Comparison of ENCODE assay signal across 24 mouse cellular contexts in the genomic region with DNA sequence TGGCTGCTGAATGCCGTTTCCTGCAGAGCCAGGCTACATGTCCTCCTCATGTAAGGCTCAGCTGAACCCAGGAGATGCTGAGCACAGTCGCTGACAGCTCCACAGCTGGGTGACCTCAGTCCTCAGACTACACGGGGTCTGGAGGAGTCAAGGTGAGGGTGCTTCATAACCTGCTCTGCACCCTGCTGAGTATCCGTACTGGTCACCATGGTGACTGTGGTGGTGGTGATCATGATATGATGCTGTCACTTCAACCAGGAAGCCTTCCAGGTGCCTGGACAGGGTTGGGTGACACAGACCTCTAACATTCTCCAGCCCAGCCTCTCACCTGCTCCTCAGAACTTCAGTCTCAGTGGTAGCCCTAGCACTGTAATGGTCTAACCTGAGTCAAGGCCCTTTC. TPM values are rescaled to one million over a fixed set of nuclear protein-coding genes. Genes with fewer than 3 reads are reported as not detected.
DNase-seq lines count a peak whose midpoint lies in the region; ATAC-seq lines count a peak whose summit lies in the region.
"Had no signal": no experiment of that assay in that cellular context is flagged by ENCODE, and none has a peak within 500 bp of the region (broad histone marks: within the 10 kb centered on the region; RNA-seq: fewer than 3 reads in every experiment).

No protein-coding gene starts in this region.

- H3K4me3 ChIP-seq in limb, embryonic 12.5 days (replicated peaks) = no peak overlapping the region
- no peak overlapping the region for H3K4me3 ChIP-seq in limb, embryonic 10.5 days
- no peak overlapping the region for H3K4me3 ChIP-seq in midbrain, embryonic 11.5 days (ENCODE audit: low read depth, low read length)
- H3K4me3 ChIP-seq in midbrain, embryonic 10.5 days = no peak overlapping the region

- H3K36me3 ChIP-seq in limb, embryonic 12.5 days = no peaks in the 10 kb centered on the region
- H3K36me3 ChIP-seq in limb, embryonic 10.5 days = peaks cover 6% of the 10 kb centered on the region; the same call in 1 of the 2 replicates
- H3K36me3 ChIP-seq in midbrain, embryonic 11.5 days (ENCODE audit: control insufficient read depth, insufficient read depth, low read length) = no peaks in the 10 kb centered on the region
- no peaks in the 10 kb centered on the region for H3K36me3 ChIP-seq in midbrain, embryonic 10.5 days
- H3K36me3 ChIP-seq: G1E had no signal

- H3K27ac ChIP-seq in limb, embryonic 12.5 days = no peak overlapping the region
- no peak overlapping the region for H3K27ac ChIP-seq in limb, embryonic 10.5 days
- no peak overlapping the region for H3K27ac ChIP-seq in midbrain, embryonic 11.5 days (ENCODE audit: low read depth, low read length)
- no peak overlapping the region for H3K27ac ChIP-seq in midbrain, embryonic 10.5 days (replicated peaks)

- whole genome bisulfite sequencing in limb, embryonic 12.5 days = 89% methylated on average over 4 of the region's 4 CpGs
- 92% methylated on average over 4 of the region's 4 CpGs for WGBS in limb, embryonic 10.5 days
- 83% methylated on average over 4 of the region's 4 CpGs for WGBS in midbrain, embryonic 11.5 days
- 88% methylated on average over 4 of the region's 4 CpGs for WGBS in midbrain, embryonic 10.5 days

- peak; percentile 70 for DNase-seq in heart, adult 11 months
- no peak for DNase-seq in heart, postnatal 4 days
- DNase-seq in limb, embryonic 10.5 days (ENCODE audit: low spot score) = no peak
- DNase-seq in midbrain, embryonic 11.5 days (ENCODE audit: low spot score, missing footprints) = peak; percentile 72
- no peak for DNase-seq in midbrain, embryonic 10.5 days (ENCODE audit: low spot score)
- DNase-seq: adrenal gland, adult 2 months; adrenal gland, adult 8-10 months; adrenal gland, postnatal 10 days; adrenal gland, postnatal 14 days; adrenal gland, postnatal 25 days; adrenal gland, postnatal 36 days; B cell, adult 2 months; cerebellum, adult 11 months; cerebellum, adult 11-12 months had no signal

- H3K4me1 ChIP-seq in limb, embryonic 12.5 days (replicated peaks) = no peaks in the 10 kb centered on the region
- H3K4me1 ChIP-seq in limb, embryonic 10.5 days = no peaks in the 10 kb centered on the region
- peaks cover 4% of the 10 kb centered on the region; the same call in 1 of the 2 replicates for H3K4me1 ChIP-seq in midbrain, embryonic 11.5 days (ENCODE audit: control insufficient read depth, insufficient read depth, low read length)
- H3K4me1 ChIP-seq in midbrain, embryonic 10.5 days = peaks cover 29% of the 10 kb centered on the region

- 0 out of 2 replicates have a peak, but pooled peaks have one; percentile 26 for ATAC-seq in limb, embryonic 12.5 days (ENCODE audit: insufficient number of reproducible peaks, insufficient read depth, low FRiP score, low TSS enrichment, low read depth)
- no peak for ATAC-seq in midbrain, embryonic 11.5 days (ENCODE audit: low FRiP score)
- ATAC-seq in erythroblast, adult 5-6 weeks (replicated peaks; ENCODE audit: low FRiP score, poor library complexity, severe bottlenecking) = 0 out of 2 replicates have a peak, but pooled peaks have one; percentile 31
- ATAC-seq in megakaryocyte-erythroid progenitor cell, adult 5-6 weeks (replicated peaks; ENCODE audit: low FRiP score, low TSS enrichment, poor library complexity, severe bottlenecking) = no peak
- ATAC-seq: activated CD4-positive, CD25-positive, alpha-beta regulatory T cell, adult 4 months; CD4-positive, CD25-positive, alpha-beta regulatory T cell, adult 4 months; Patski had no signal

- no peaks in the 10 kb centered on the region for H3K9me3 ChIP-seq in limb, embryonic 12.5 days
- H3K9me3 ChIP-seq in limb, embryonic 10.5 days (replicated peaks) = no peaks in the 10 kb centered on the region
- no peaks in the 10 kb centered on the region for H3K9me3 ChIP-seq in midbrain, embryonic 11.5 days (ENCODE audit: control insufficient read depth, low read length)
- no peaks in the 10 kb centered on the region for H3K9me3 ChIP-seq in midbrain, embryonic 10.5 days (replicated peaks)
- H3K9me3 ChIP-seq: G1E had no signal

- H3K27me3 ChIP-seq in limb, embryonic 12.5 days = no peaks in the 10 kb centered on the region
- H3K27me3 ChIP-seq in limb, embryonic 10.5 days (ENCODE audit: low read depth, poor library complexity, severe bottlenecking) = no peaks in the 10 kb centered on the region
- H3K27me3 ChIP-seq in midbrain, embryonic 11.5 days (ENCODE audit: control insufficient read depth, insufficient read depth, low read length) = no peaks in the 10 kb centered on the region
- peaks cover 9% of the 10 kb centered on the region; the same call in 1 of the 2 replicates for H3K27me3 ChIP-seq in midbrain, embryonic 10.5 days (ENCODE audit: low read depth, poor library complexity, severe bottlenecking)
- H3K27me3 ChIP-seq: Patski had no signal

- no peak overlapping the region for H3K9ac ChIP-seq in limb, embryonic 12.5 days (replicated peaks)
- H3K9ac ChIP-seq in midbrain, embryonic 11.5 days (ENCODE audit: low read length) = no peak overlapping the region

- no peak overlapping the region for H3K4me2 ChIP-seq in limb, embryonic 12.5 days
- H3K4me2 ChIP-seq in midbrain, embryonic 11.5 days = no peak overlapping the region

RNA-seq across cellular contexts. Expression of gene Rbp1, which starts 15.1 kb away (rescaled TPM):
- 10 to 100 TPM; 22.3 to 23.2 TPM for total RNA-seq in heart, postnatal 4 days (2021)
- polyA plus RNA-seq in limb, embryonic 12.5 days (2016; fragmentation: Nextera tagmentation; extraction: Ambion mirVana) = 34.9 and 35.0 TPM in 2 replicates
- polyA plus RNA-seq in limb, embryonic 10.5 days (2016; fragmentation: Nextera tagmentation; extraction: Ambion mirVana) = 28.6 and 29.7 TPM in 2 replicates
- 26.0 and 27.5 TPM in 2 replicates for polyA plus RNA-seq in midbrain, embryonic 11.5 days (2014; fragmentation: Nextera tagmentation; extraction: Ambion mirVana)
- 25.5 and 29.8 TPM in 2 replicates for polyA plus RNA-seq in midbrain, embryonic 10.5 days (2016; fragmentation: Nextera tagmentation; extraction: Ambion mirVana)
- total RNA-seq in erythroblast, adult 5-6 weeks (2015; ENCODE audit: low replicate concordance) = 0.84 and 5.2 TPM in 2 replicates
- 0.70 TPM in 1 of 2 replicates, not detected in the other for total RNA-seq in erythroblast, adult 5-6 weeks (2017; ENCODE audit: low replicate concordance)
- 2.2 and 3.6 TPM in 2 replicates for total RNA-seq in megakaryocyte-erythroid progenitor cell, adult 5-6 weeks (2014; fragmentation: Nextera tagmentation)
- total RNA-seq in megakaryocyte-erythroid progenitor cell, adult 5-6 weeks (2017) = 0.99 and 1.8 TPM in 2 replicates
- polyA plus RNA-seq: G1E had no signal

RNA-seq across cellular contexts. Expression of gene Rbp2, which starts 48.1 kb away (rescaled TPM):
- not detected for total RNA-seq in heart, postnatal 4 days (2021)
- polyA plus RNA-seq in limb, embryonic 12.5 days (2016; fragmentation: Nextera tagmentation; extraction: Ambion mirVana) = not detected in 2 replicates
- 0.45 and 0.46 TPM in 2 replicates for polyA plus RNA-seq in limb, embryonic 10.5 days (2016; fragmentation: Nextera tagmentation; extraction: Ambion mirVana)
- 0.48 and 0.69 TPM in 2 replicates for polyA plus RNA-seq in midbrain, embryonic 11.5 days (2014; fragmentation: Nextera tagmentation; extraction: Ambion mirVana)
- 0.50 and 1.1 TPM in 2 replicates for polyA plus RNA-seq in midbrain, embryonic 10.5 days (2016; fragmentation: Nextera tagmentation; extraction: Ambion mirVana)
- not detected in 2 replicates for total RNA-seq in erythroblast, adult 5-6 weeks (2015; ENCODE audit: low replicate concordance)
- not detected in 2 replicates for total RNA-seq in erythroblast, adult 5-6 weeks (2017; ENCODE audit: low replicate concordance)
- not detected in 2 replicates for total RNA-seq in megakaryocyte-erythroid progenitor cell, adult 5-6 weeks (2014; fragmentation: Nextera tagmentation)
- not detected in 2 replicates for total RNA-seq in megakaryocyte-erythroid progenitor cell, adult 5-6 weeks (2017)
- total RNA-seq: adrenal gland, adult 18-20 months; adrenal gland, adult 2 months; adrenal gland, adult 8-10 months; adrenal gland, postnatal 14 days; adrenal gland, postnatal 25 days; adrenal gland, postnatal 36 days; ES-E14; G1E; MEL had no signal
- polyA plus RNA-seq: activated CD4-positive, CD25-positive, alpha-beta regulatory T cell, adult 4 months; adrenal gland, adult 2 months; CD4-positive, CD25-positive, alpha-beta regulatory T cell, adult 4 months; Patski had no signal

Comparison
In these comparisons a context has a peak if more than half of its experiments do, and no peak if none do; other contexts are left out.
1. DNase-seq: peak in heart, adult 11 months (single experiment) and midbrain, embryonic 11.5 days (single experiment); none in heart, postnatal 4 days (single experiment), limb, embryonic 10.5 days (single experiment) and midbrain, embryonic 10.5 days (single experiment).
2. ATAC-seq: peak in limb, embryonic 12.5 days (single experiment) and erythroblast, adult 5-6 weeks (single experiment); none in midbrain, embryonic 11.5 days (single experiment) and megakaryocyte-erythroid progenitor cell, adult 5-6 weeks (single experiment).